Mouse (Mus musculus) MEL (cell line): ENCODE measurements at regions not wholly inside any gene's neighbourhood (a gene's known extent, or its start where the extent isn't known, plus 50 kb on each side); places are given as distances from the start of the nearest gene placed in this dataset.
"Not testable (repeated sequence)": the region's sequence is repeated elsewhere in the genome, so short reads cannot be mapped to it uniquely, and the experiment has no call there.

Source experiments
- CTCF ChIP-seq, 3 experiments: IDR thresholded peaks in 2 of 3; conservative IDR thresholded peaks in 1 of 3; 2 replicates each; pipeline ENCODE4 v1.5.1; 2011 to 2012; ENCODE audit warnings: low read length in 3 of 3, low read depth in 2 of 3, mild to moderate bottlenecking in 2 of 3, improper control_type of control experiment in 1 of 3, inconsistent platforms in 1 of 3, mixed read lengths in 1 of 3, moderate library complexity in 1 of 3; ENCODE audit not compliant: control insufficient read depth in 1 of 3, insufficient read depth in 1 of 3, poor library complexity in 1 of 3, severe bottlenecking in 1 of 3
- MXI1 ChIP-seq: IDR thresholded peaks from 2 replicates; pipeline ENCODE4 v1.6.1; 2011; ENCODE audit warnings: mild to moderate bottlenecking, low read depth, low read length, improper control_type of control experiment
- USF1 ChIP-seq: IDR thresholded peaks from 2 replicates; pipeline ENCODE4 v1.6.1; 2014; ENCODE audit warnings: low read depth, mild to moderate bottlenecking, inconsistent platforms, low read length, improper control_type of control experiment, moderate library complexity

GRCm38 (mm10) chr4:4424526-4424925 is 347.2 kb upstream of the Sdr16c6 start:
- TF ChIP-seq CTCF (IDR thresholded peaks at IDR 0.05 in 2 of 3, conservative IDR thresholded peaks at IDR 0.05 in 1 of 3; ENCODE audit: control insufficient read depth in 1 of 3, insufficient read depth in 1 of 3, low read depth in 2 of 3, low read length in 3 of 3, poor library complexity in 1 of 3, severe bottlenecking in 1 of 3); USF1; MXI1: not testable (repeated sequence)
